Mouse (Mus musculus) adrenal gland, postnatal 10 days (tissue): ENCODE results near the gene Prl7a2. TPM values are rescaled to one million over a fixed set of nuclear protein-coding genes. Genes with fewer than 3 reads are reported as not detected.
A peak's percentile ranks its signal among the peaks of the same experiment; 100 is the strongest.

Experiments
- DNase-seq: peaks from one replicate; pipeline ENCODE4 v3.0.0; 2021; ENCODE audit warnings: mixed read lengths
- long read RNA-seq, 2 experiments: library from polyadenylated mRNA; stranded (forward); transcript quantifications; one replicate each; pipeline ENCODE4 v2.0.0; 2021
- total RNA-seq, 2 experiments: library from RNA; stranded (reverse); gene quantifications; 2 replicates each; pipeline ENCODE4 v1.2.3; 2021

The Prl7a2 gene
- total RNA-seq = not detected
- long read RNA-seq, experiment 1 = 0 reads
- long read RNA-seq, experiment 2 = 0 reads

GRCm38 (mm10) chr13:27667936-27668335 lies at the start of gene Prl7a2:
Gene Prl7a2, minus strand, starts transcription at chr13:27668036.
- DNase-seq = no peak

GRCm38 (mm10) chr13:27716636-27717035 lies 48.8 kb upstream of the Prl7a2 start, which contains the start of gene Prl7d1:
Gene Prl7d1, minus strand, starts transcription at chr13:27716736.
- no peak for DNase-seq

- DNase-seq = peak; percentile 27
These were observed 38.7 kb upstream of the Prl7a2 start for GRCm38 (mm10) chr13:27706521-27706920.

- no peak for DNase-seq
These were observed 7.1 kb downstream of the Prl7a2 start for GRCm38 (mm10) chr13:27660747-27661146.

GRCm38 (mm10) chr13:27642393-27642792 lies 25.4 kb downstream of the Prl7a2 start, which contains the start of gene Prl7a1:
Gene Prl7a1, minus strand, starts transcription at chr13:27642493.
- no peak for DNase-seq

- DNase-seq = no peak
These were observed 57.4 kb downstream of the Prl7a2 start, which contains the start of gene Prl7b1 for GRCm38 (mm10) chr13:27610482-27610881. Gene Prl7b1, minus strand, starts transcription at chr13:27610582.

Other genes starting within 250 kb of the Prl7a2 start
- not detected for gene Prl8a6, start 229.3 kb downstream of the Prl7a2 start, total RNA-seq
- gene Prl8a8, start 154.8 kb downstream of the Prl7a2 start, total RNA-seq = not detected
- not detected for gene Prl8a9, start 103.4 kb downstream of the Prl7a2 start, total RNA-seq
- not detected for gene Prl8a1, start 85.9 kb downstream of the Prl7a2 start, total RNA-seq
- gene Prl7b1, start 57.5 kb downstream of the Prl7a2 start, total RNA-seq = not detected
- gene Prl7a1, start 25.5 kb downstream of the Prl7a2 start, total RNA-seq = not detected
- gene Prl7d1, start 48.7 kb upstream of the Prl7a2 start, total RNA-seq = not detected
- not detected for gene Prl7c1, start 112.8 kb upstream of the Prl7a2 start, total RNA-seq
- not detected for gene Prl2a1, start 133.6 kb upstream of the Prl7a2 start, total RNA-seq
- not detected for gene Prl2c1, start 181.3 kb upstream of the Prl7a2 start, total RNA-seq